Mouse (Mus musculus): Measurements from ENCODE around the gene Gapdhs.

GRCm38 (mm10) chr7:30785154-30785553 is 41.7 kb upstream of the Gapdhs start:
- TF ChIP-seq POLR2A (IDR thresholded peaks at IDR 0.05; ENCODE audit: control insufficient read depth, extremely low read depth, insufficient read depth, low read length, poor library complexity) (no peak), CTCF (IDR thresholded peaks at IDR 0.05; ENCODE audit: borderline replicate concordance, control insufficient read depth, extremely low read depth, insufficient read depth, low read length, poor library complexity) (no peak)
